Mouse (Mus musculus) lung, embryonic 16.5 days (tissue): ENCODE measurements around the gene Cers1. TPM values are rescaled to one million over a fixed set of nuclear protein-coding genes. Genes with fewer than 3 reads are reported as not detected.

Experiments used
- ATAC-seq: fragments of 200-750 bp; cut with Nextera tagmentation; 2 replicates; pipeline ENCODE4 v1.8.0; 2017; ENCODE audit warnings: low read depth, mild to moderate bottlenecking, moderate library complexity
- H3K27ac ChIP-seq: fragments of 300-500 bp; sonication (generic); 2 replicates; pipeline ENCODE4 v1.5.1; 2014; ENCODE audit warnings: mild to moderate bottlenecking, control low read depth, low read length
- H3K27me3 ChIP-seq: fragments of 300-500 bp; sonication (generic); 2 replicates; pipeline ENCODE4 v1.6.1; 2014; ENCODE audit warnings: low read depth, low read length, mixed read lengths; ENCODE audit not compliant: control insufficient read depth, insufficient read depth
- H3K36me3 ChIP-seq: fragments of 300-500 bp; sonication (generic); 2 replicates; pipeline ENCODE4 v1.6.1; 2014; ENCODE audit warnings: low read length; ENCODE audit not compliant: control insufficient read depth, insufficient read depth
- H3K4me1 ChIP-seq: fragments of 300-500 bp; sonication (generic); replicated peaks from 2 replicates; pipeline ENCODE4 v1.6.1; 2014; ENCODE audit warnings: low read length, mixed read lengths; ENCODE audit not compliant: control insufficient read depth, insufficient read depth
- H3K4me2 ChIP-seq: fragments of 300-500 bp; sonication (generic); 2 replicates; pipeline ENCODE4 v1.6.1; 2014; ENCODE audit warnings: low read depth, low read length, control low read depth
- H3K4me3 ChIP-seq: fragments of 300-500 bp; sonication (generic); 2 replicates; pipeline ENCODE4 v1.5.1; 2014; ENCODE audit warnings: mild to moderate bottlenecking, low read length, control low read depth
- H3K9ac ChIP-seq: fragments of 300-500 bp; sonication (generic); 2 replicates; pipeline ENCODE4 v1.6.1; 2014; ENCODE audit warnings: low read length, control low read depth
- H3K9me3 ChIP-seq: fragments of 300-500 bp; sonication (generic); 2 replicates; pipeline ENCODE4 v1.6.1; 2016; ENCODE audit warnings: low read length; ENCODE audit not compliant: control insufficient read depth
- WGBS: fragments of 180-500 bp; shearing (Covaris S2); extraction: QIAGEN DNeasy Blood & Tissue Kit; methylation state at CpG from one replicate; pipeline ENCODE4 v1.1.7; 2014; 5-methylcytosine and 5-hydroxymethylcytosine counted together
- polyA plus RNA-seq: library from polyadenylated mRNA; unstranded; fragments of >200 nt; fragmentation: Nextera tagmentation; extraction: Ambion mirVana; gene quantifications from 2 replicates; pipeline ENCODE4 v1.2.1, GENCODE M21; 2015

Cers1 gene
- polyA plus RNA-seq, 1 experiment from 2014 or later = 3.0 TPM

DNA sequence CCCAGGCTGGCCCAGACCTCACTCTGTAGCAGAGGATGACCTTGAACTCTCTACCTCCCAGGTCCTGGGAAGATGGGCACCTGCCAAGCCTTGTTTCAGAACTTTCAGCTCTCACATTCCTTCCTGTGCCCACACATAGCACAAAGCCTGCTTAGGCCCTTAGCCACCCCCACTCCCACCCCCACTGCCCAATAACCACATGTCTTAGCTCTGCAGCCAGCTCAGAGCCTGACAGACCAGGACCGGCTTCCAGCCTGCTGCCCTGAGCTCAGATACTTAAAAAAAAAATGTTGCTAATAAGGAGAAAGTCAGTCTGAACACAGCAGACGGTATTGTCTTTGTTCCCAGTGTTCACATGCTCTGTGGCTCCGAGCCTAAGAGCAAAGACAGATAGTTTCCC lies 34.6 kb upstream of the Cers1 start:
- no peak for ATAC-seq
- Histone ChIP-seq H3K9me3 (no peaks in the 10 kb centered on the region), H3K27ac (peak overlapping the region; percentile 2; the same call in 1 of the 2 replicates), H3K4me1 (peaks cover 11% of the 10 kb centered on the region; the same call in 1 of the 2 replicates), H3K4me3 (no peak overlapping the region), H3K27me3 (no peaks in the 10 kb centered on the region), H3K36me3 (peaks cover 6% of the 10 kb centered on the region), H3K4me2 (no peak overlapping the region), H3K9ac (no peak overlapping the region)
- WGBS = 21% methylated on average over 3 of the region's 3 CpGs

DNA sequence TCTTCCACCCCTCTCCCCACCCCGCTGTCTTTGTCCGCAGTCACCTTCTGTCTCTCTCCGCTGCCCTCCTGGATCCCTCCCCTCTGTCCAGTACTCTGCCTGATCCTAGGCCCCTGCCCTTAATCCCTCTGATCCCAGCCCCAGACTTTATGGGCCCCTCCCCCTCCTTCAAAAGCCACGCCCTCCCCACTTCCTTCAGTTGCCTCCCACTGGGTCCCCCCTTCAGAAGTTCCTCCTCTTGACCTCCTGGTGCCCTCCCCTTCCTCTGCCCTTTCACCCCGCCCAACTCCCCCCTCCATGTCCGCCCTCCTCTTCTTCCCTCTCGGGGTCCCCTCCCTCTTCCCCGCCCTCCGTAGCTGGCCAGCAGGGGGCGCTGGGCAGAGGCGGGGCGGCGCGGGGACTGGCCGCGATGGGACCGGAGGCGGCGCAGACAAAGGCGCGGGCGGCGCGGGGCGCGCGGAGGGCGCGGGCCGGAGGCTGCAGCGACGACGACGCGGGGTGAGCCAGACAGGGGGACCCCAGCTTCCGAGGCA lies 32.9 kb upstream of the Cers1 start, which contains the start of gene Homer3:
Homer3 (plus strand) TSS at position 225 of the 533 bp plus-strand sequence.
- Histone ChIP-seq H3K27me3 (no peaks in the 10 kb centered on the region), H3K9me3 (peaks cover 3% of the 10 kb centered on the region; the same call in 1 of the 2 replicates), H3K4me2 (peak within 1 kb of the TSS; percentile 83), H3K9ac (peak within 1 kb of the TSS; percentile 97), H3K4me1 (peaks cover 11% of the 10 kb centered on the region; the same call in 1 of the 2 replicates), H3K27ac (peak within 1 kb of the TSS; percentile 82), H3K4me3 (peak within 1 kb of the TSS; percentile 89), H3K36me3 (peaks cover 21% of the 10 kb centered on the region)
- peak; percentile 93 for ATAC-seq
- 2% methylated on average over 27 of the region's 36 CpGs for WGBS

DNA sequence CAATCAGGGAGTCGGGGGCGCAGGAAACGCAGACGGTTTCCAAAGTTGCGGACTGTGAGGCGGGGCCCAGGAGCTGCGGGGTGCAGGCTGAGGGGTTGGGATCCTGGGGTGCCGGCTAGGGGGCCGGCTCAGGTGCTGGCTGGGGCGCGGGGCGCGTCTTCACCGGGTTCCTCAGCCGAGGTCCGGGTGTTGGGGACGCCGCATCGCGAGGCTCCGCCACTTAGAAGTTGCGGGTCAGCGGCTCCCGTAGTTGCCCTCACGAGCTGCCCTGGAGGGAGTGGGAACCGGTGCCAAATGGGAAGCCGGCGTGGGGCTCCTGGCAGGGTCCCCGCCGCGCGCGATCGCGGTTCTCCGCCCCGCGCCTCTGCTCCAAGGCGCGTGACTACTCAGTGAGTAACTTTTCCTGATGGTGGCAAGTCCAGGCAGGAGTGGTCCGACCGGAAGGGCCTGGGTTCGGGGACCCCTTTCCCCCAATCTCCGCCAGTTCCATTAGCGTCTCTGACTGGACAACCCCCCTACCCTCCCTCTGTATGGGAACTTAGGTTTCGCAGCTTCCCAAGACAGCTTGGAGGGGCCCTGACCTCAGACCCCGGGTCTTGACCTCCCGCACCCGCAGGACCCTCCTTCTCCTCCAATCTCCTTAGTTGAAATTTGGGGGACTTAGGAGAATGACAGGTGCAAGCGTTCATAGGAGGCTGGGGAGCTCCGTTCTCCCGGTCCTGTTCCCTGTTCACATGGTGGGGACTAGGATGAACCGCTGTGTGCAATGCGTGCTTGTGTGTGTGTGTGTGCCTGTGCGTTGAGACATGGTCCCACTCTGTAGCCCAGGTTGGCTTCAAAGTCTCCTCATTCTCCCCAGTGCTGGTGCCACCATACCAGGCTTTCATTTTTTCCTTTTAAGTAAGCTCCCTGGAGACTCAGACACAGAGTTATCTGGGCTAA lies 32.2 kb upstream of the Cers1 start:
- peaks cover 11% of the 10 kb centered on the region; the same call in 1 of the 2 replicates for H3K4me1 ChIP-seq

DNA sequence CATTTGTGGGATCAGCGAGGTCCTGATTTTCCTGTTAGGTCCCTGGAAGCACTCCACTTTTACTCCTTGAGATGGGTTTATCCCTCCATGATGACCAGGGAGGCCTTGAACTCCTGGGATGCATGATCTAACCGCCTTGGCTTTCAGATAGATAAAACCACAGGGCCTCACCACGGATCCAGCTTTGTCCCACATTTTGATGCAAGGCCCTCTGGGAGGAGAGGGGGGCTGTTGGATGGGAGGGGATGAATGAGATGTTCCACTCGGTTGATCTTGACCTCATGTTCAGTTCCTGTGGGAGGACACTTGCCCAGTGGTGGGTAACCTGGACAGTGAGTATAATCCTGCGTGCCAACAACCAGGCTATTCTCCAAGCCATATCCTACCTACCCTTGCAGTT lies 31.2 kb upstream of the Cers1 start:
- H3K9me3 ChIP-seq = peaks cover 3% of the 10 kb centered on the region; the same call in 1 of the 2 replicates
- H3K27me3 ChIP-seq = no peaks in the 10 kb centered on the region
- peak overlapping the region; percentile 29 for H3K4me2 ChIP-seq
- no peak overlapping the region for H3K4me3 ChIP-seq
- no peak overlapping the region for H3K9ac ChIP-seq
- no peak for ATAC-seq
- peaks cover 28% of the 10 kb centered on the region for H3K36me3 ChIP-seq
- no peak overlapping the region for H3K27ac ChIP-seq
- WGBS = 74% methylated on average over 5 of the region's 5 CpGs
- peaks cover 11% of the 10 kb centered on the region; the same call in 1 of the 2 replicates for H3K4me1 ChIP-seq

More for the DNA sequence above, 32.2 kb upstream of the Cers1 start:
- Histone ChIP-seq H3K9me3 (peaks cover 3% of the 10 kb centered on the region; the same call in 1 of the 2 replicates), H3K27me3 (no peaks in the 10 kb centered on the region), H3K36me3 (peaks cover 24% of the 10 kb centered on the region), H3K4me3 (peak overlapping the region; percentile 89), H3K27ac (peak overlapping the region; percentile 82), H3K9ac (peak overlapping the region; percentile 97), H3K4me2 (peak overlapping the region; percentile 83)
- ATAC-seq = peak; percentile 56
- WGBS = under 1% methylated on average over 41 of the region's 55 CpGs

DNA sequence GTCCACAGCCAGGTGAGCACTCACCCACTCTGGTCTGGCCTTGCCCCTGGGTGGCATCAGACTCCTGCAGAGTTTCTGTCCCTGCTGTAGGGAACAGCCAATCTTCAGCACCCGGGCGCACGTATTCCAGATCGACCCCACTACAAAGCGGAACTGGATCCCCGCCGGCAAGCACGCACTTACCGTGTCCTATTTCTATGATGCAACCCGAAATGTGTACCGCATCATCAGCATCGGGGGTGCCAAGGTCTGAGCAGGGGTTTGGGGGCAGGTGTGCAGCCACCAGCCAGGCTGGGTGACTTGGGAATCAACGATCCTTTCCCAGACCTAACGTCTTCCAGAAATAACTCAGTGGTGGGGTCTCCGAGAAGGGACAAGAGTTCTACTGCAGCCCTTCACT lies 30.3 kb upstream of the Cers1 start:
- ATAC-seq = no peak
- Histone ChIP-seq H3K27me3 (no peaks in the 10 kb centered on the region), H3K4me3 (no peak overlapping the region), H3K9me3 (peaks cover 3% of the 10 kb centered on the region; the same call in 1 of the 2 replicates), H3K36me3 (peaks cover 29% of the 10 kb centered on the region), H3K9ac (no peak overlapping the region), H3K27ac (no peak overlapping the region), H3K4me1 (peaks cover 11% of the 10 kb centered on the region; the same call in 1 of the 2 replicates), H3K4me2 (no peak overlapping the region)
- 92% methylated on average over 15 of the region's 15 CpGs for WGBS

DNA sequence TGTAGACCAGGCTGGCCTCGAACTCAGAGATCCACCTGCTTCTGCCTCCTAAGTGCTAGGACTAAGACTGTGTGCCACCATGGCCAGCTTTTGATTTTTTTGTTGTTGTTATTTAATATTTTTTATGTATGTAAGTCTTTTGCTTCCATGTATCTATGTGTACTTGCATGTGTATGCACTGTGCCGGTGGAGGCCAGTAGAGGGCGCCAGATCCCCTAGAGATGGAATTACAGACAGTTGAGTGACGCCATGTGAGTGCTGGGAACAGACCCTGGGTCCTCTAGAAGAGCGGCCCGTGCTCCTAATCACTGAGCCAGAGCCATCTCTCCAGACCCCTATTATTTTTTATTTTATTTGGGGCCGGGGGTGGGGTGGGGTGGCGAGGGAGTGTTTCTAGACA lies 28.8 kb upstream of the Cers1 start:
- Histone ChIP-seq H3K4me3 (no peak overlapping the region), H3K27ac (no peak overlapping the region), H3K36me3 (peaks cover 35% of the 10 kb centered on the region), H3K4me2 (no peak overlapping the region), H3K4me1 (peaks cover 8% of the 10 kb centered on the region; the same call in 1 of the 2 replicates), H3K27me3 (no peaks in the 10 kb centered on the region), H3K9me3 (peaks cover 3% of the 10 kb centered on the region; the same call in 1 of the 2 replicates), H3K9ac (no peak overlapping the region)
- WGBS = 91% methylated on average over 8 of the region's 8 CpGs
- no peak for ATAC-seq

DNA sequence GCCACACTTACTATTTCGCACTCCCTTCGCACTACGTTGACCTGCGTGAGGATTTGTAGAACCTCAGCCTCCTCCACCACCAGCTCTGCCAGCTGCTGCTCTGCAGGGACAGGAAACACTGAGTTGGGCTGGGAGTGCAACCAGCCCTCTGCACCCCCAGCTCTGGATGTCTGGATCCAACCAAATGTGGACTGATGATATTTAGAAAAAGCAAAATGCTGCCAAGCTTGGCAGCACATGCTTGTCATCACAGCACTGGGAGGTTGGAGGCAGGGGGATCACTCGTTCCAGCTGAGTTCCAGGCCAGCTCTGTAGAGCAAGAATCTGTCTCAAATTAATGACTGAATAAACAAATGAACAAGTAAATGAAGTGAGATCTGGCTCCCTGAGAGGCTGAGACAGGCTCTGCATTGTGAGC lies 21.6 kb upstream of the Cers1 start:
- H3K27ac ChIP-seq = peak overlapping the region; percentile 86
- H3K9ac ChIP-seq = no peak overlapping the region
- H3K4me3 ChIP-seq = no peak overlapping the region
- ATAC-seq = peak; percentile 92
- peaks cover 23% of the 10 kb centered on the region for H3K4me1 ChIP-seq
- H3K4me2 ChIP-seq = no peak overlapping the region
- no peaks in the 10 kb centered on the region for H3K9me3 ChIP-seq
- WGBS = 21% methylated on average over 5 of the region's 5 CpGs
- H3K27me3 ChIP-seq = no peaks in the 10 kb centered on the region
- H3K36me3 ChIP-seq = peaks cover 31% of the 10 kb centered on the region

DNA sequence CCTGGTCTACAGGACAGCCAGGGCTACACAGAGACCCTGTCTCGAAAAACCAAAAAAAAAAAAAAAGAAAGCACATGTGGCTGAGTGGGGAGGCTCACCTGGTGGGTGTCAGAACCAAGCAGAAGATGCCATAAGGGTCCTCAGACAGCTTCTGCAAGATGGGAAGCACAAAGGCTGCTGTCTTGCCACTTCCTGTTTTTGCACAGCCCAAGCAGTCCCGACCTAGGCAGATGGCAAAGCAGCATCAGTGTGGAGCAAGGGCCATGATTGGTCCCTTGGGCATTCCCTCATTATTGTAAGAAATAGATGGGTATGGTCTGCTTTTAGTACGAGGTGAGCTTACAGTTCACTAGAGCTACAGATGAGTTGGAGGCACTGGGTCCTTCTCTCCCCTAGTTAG lies 14.7 kb upstream of the Cers1 start:
- Histone ChIP-seq H3K27ac (no peak overlapping the region), H3K4me2 (no peak overlapping the region), H3K4me1 (peaks cover 15% of the 10 kb centered on the region), H3K27me3 (no peaks in the 10 kb centered on the region), H3K4me3 (no peak overlapping the region), H3K9ac (no peak overlapping the region), H3K36me3 (peaks cover 17% of the 10 kb centered on the region), H3K9me3 (no peaks in the 10 kb centered on the region)
- ATAC-seq = no peak
- 69% methylated on average over 3 of the region's 3 CpGs for WGBS

DNA sequence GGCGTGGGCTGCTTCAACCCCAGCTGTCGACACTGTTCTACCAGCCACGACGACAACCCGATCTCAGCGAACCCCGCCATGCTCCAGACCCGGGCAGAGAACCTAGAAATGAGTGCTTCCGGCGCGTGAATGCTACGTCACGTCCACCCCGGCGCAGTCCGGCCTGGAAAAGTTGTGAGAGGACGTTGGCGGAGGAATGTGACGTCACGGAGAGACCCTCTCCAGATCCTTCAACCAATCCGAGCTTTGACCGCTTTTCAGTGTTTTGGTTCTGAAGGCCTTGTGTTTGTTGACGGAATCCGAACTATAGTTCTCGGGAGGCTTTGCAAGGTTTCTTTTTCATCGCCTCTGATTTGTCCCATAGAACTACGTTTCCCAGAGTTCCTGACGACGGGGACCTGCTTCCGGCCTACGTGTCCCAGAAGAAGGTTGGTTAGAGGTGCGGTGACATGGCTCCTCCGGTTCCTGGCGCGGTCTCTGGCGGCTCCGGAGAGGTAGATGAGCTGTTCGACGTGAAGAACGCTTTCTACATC lies 13.2 kb upstream of the Cers1 start, which contains the start of the genes Ddx49 and Cope:
Ddx49 (minus strand) TSS at position 132 of the 533 bp plus-strand sequence.
Cope (plus strand) TSS at position 161 of the 533 bp plus-strand sequence.
- ATAC-seq = peak; percentile 93
- WGBS = under 1% methylated on average over 40 of the region's 40 CpGs

More for the DNA sequence above, 13.2 kb upstream of the Cers1 start, which contains the start of the genes Ddx49 and Cope:
- H3K36me3 ChIP-seq = peaks cover 24% of the 10 kb centered on the region
- H3K27me3 ChIP-seq = no peaks in the 10 kb centered on the region
- no peaks in the 10 kb centered on the region for H3K9me3 ChIP-seq
- peak within 1 kb of the TSS; percentile 76 for H3K27ac ChIP-seq
- peak within 1 kb of the TSS; percentile 79 for H3K4me3 ChIP-seq
- peak within 1 kb of the TSS; percentile 77 for H3K4me2 ChIP-seq
- peaks cover 15% of the 10 kb centered on the region for H3K4me1 ChIP-seq
- H3K9ac ChIP-seq = peak within 1 kb of the TSS; percentile 83
